Mouse (Mus musculus): ENCODE measurements around the gene Txndc12.

The Txndc12 gene

GRCm38 (mm10) chr4:108845824-108846569, 11.6 kb downstream of the Txndc12 start:
- in situ Hi-C loops (cut with MboI; ENCODE audit: low sequenced_read_pairs): no loop called here

GRCm38 (mm10) chr4:108847715-108848504, 13.5 kb downstream of the Txndc12 start, which contains the start of gene Kti12:
Gene Kti12, plus strand, starts transcription at chr4:108847785.
- in situ Hi-C loops (cut with MboI; ENCODE audit: low sequenced_read_pairs): no loop called here

GRCm38 (mm10) chr4:108848505-108848848, 14.1 kb downstream of the Txndc12 start, which contains the start of gene A730015C16Rik:
Gene A730015C16Rik, minus strand, starts transcription at chr4:108848619.
- in situ Hi-C loops (cut with MboI; ENCODE audit: low sequenced_read_pairs): no loop called here

GRCm38 (mm10) chr4:108866806-108867205, 32.4 kb downstream of the Txndc12 start:
- in situ Hi-C loops (cut with MboI; ENCODE audit: low sequenced_read_pairs): loop anchor here (25.0 kb wide), 1 partner anchor 295 kb away; no protein-coding TSS in a partner anchor

- in situ Hi-C loops (cut with MboI; ENCODE audit: low sequenced_read_pairs): loop anchor here (5.0 to 25.0 kb wide), 2 partner anchors 102 to 292 kb away; no protein-coding TSS in a partner anchor
These were observed 35.5 kb downstream of the Txndc12 start for GRCm38 (mm10) chr4:108869730-108870374.

GRCm38 (mm10) chr4:108873746-108874145, 39.3 kb downstream of the Txndc12 start:
- in situ Hi-C loops (cut with MboI; ENCODE audit: low sequenced_read_pairs): loop anchor here (5.0 to 25.0 kb wide), 2 partner anchors 99 to 289 kb away; no protein-coding TSS in a partner anchor

GRCm38 (mm10) chr4:108877901-108878300, 43.5 kb downstream of the Txndc12 start:
- in situ Hi-C loops (cut with MboI; ENCODE audit: low sequenced_read_pairs): no loop called here

- in situ Hi-C loops (cut with MboI; ENCODE audit: low sequenced_read_pairs): no loop called here
These were observed 44.8 kb downstream of the Txndc12 start, which contains the start of gene Rab3b for GRCm38 (mm10) chr4:108878963-108879822. Gene Rab3b, plus strand, starts transcription at chr4:108879063.

- in situ Hi-C loops (cut with MboI; ENCODE audit: low sequenced_read_pairs): no loop called here
These were observed 49.4 kb downstream of the Txndc12 start for GRCm38 (mm10) chr4:108883815-108884214.

GRCm38 (mm10) chr4:108887456-108887855, 53.1 kb downstream of the Txndc12 start:
- in situ Hi-C loops (cut with MboI; ENCODE audit: low sequenced_read_pairs): no loop called here

- in situ Hi-C loops (cut with MboI; ENCODE audit: low sequenced_read_pairs): no loop called here
These were observed 56.5 kb downstream of the Txndc12 start for GRCm38 (mm10) chr4:108890876-108891275.

- in situ Hi-C loops (cut with MboI; ENCODE audit: low sequenced_read_pairs): no loop called here
These were observed 66.0 kb downstream of the Txndc12 start for GRCm38 (mm10) chr4:108900421-108900820.

GRCm38 (mm10) chr4:108902886-108903285, 68.5 kb downstream of the Txndc12 start:
- in situ Hi-C loops (cut with MboI; ENCODE audit: low sequenced_read_pairs): no loop called here

GRCm38 (mm10) chr4:108903346-108903745, 68.9 kb downstream of the Txndc12 start:
- in situ Hi-C loops (cut with MboI; ENCODE audit: low sequenced_read_pairs): no loop called here

GRCm38 (mm10) chr4:108904076-108904475, 69.7 kb downstream of the Txndc12 start:
- in situ Hi-C loops (cut with MboI; ENCODE audit: low sequenced_read_pairs): no loop called here

- in situ Hi-C loops (cut with MboI; ENCODE audit: low sequenced_read_pairs): no loop called here
These were observed 70.4 kb downstream of the Txndc12 start for GRCm38 (mm10) chr4:108904790-108905189.

GRCm38 (mm10) chr4:108905859-108906258, 71.5 kb downstream of the Txndc12 start:
- in situ Hi-C loops (cut with MboI; ENCODE audit: low sequenced_read_pairs): no loop called here

- in situ Hi-C loops (cut with MboI; ENCODE audit: low sequenced_read_pairs): no loop called here
These were observed 73.1 kb downstream of the Txndc12 start for GRCm38 (mm10) chr4:108907475-108907874.

GRCm38 (mm10) chr4:108909872-108910425, 75.5 kb downstream of the Txndc12 start:
- in situ Hi-C loops (cut with MboI; ENCODE audit: low sequenced_read_pairs): no loop called here

Measured in CH12F3 (cell line).